Mouse (Mus musculus): ENCODE measurements around the gene Zfp503. TPM values are rescaled to one million over a fixed set of nuclear protein-coding genes. Genes with fewer than 3 reads are reported as not detected.
A peak's percentile ranks its signal among the peaks of the same experiment; 100 is the strongest.

Zfp503 gene
- polyA plus RNA-seq, 1 experiment from 2014 or later: 3.0 TPM

DNA sequence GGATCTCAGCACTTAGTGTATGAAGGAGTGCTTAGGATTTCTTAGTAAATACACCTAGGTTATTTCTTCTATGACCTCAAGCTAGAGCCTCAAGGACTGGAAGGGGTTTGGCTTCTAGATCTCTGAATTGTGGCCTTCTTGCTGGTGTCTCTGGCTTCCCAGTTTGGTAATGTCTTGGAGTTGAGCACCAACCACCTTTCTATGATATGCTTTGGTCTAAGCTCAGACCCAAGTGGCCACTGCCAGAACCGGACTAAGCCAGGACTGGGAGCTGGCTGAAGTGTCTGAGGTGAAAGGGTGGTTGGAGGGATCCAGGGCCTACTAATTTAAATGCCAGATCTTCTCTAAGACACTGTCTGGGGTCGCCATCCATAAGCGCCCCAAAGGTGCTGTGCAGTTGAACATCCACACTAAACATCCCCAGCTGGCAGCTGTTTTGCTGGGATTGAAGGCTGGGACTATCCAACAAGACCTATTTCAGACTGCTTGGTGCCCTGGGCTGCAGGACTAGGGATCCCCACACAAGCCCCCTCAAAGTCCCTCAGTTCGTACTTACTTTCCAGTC is 3.0 kb upstream of the Zfp503 start:
- H3K27me3 ChIP-seq: peaks cover 80% of the 10 kb centered on the region
- no peaks in the 10 kb centered on the region for H3K9me3 ChIP-seq (replicated peaks)
- 76% methylated on average over 4 of the region's 4 CpGs for WGBS
- H3K4me2 ChIP-seq: no peak overlapping the region
- H3K36me3 ChIP-seq: no peaks in the 10 kb centered on the region
- no peak overlapping the region for H3K9ac ChIP-seq
- no peak overlapping the region for H3K27ac ChIP-seq
- ATAC-seq (replicated peaks; ENCODE audit: insufficient number of reproducible peaks, insufficient read depth, low FRiP score, low read depth): no peak
- H3K4me3 ChIP-seq: no peak overlapping the region
- peaks cover 47% of the 10 kb centered on the region for H3K4me1 ChIP-seq (replicated peaks)

DNA sequence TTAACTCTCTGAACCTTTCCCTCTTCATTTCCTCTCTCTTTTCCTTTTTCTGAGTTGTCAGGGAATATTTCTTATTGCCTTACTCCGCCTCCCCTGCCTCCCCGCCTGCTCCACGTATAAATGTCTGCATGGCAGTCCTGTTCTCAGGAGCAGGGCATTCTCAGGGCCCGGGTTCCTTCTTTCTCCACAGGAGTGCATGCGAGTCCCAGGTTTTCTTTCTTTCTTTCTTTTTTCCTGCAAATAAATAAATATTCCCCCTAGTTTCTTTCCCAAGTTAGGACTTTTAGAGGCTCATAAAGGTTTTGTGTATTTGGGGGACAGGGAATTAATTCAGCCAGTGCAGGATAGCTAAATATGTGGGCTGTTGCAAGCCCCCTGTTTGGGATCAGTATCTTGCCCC is 2.5 kb upstream of the Zfp503 start:
- WGBS: 54% methylated on average over 5 of the region's 5 CpGs
- peaks cover 76% of the 10 kb centered on the region for H3K27me3 ChIP-seq
- peaks cover 51% of the 10 kb centered on the region for H3K4me1 ChIP-seq (replicated peaks)
- H3K4me2 ChIP-seq: peak overlapping the region; percentile 98; the same call in 1 of the 2 replicates
- no peak for ATAC-seq (replicated peaks; ENCODE audit: insufficient number of reproducible peaks, insufficient read depth, low FRiP score, low read depth)
- H3K4me3 ChIP-seq: no peak overlapping the region
- H3K36me3 ChIP-seq: no peaks in the 10 kb centered on the region
- H3K27ac ChIP-seq: no peak overlapping the region
- no peak overlapping the region for H3K9ac ChIP-seq
- no peaks in the 10 kb centered on the region for H3K9me3 ChIP-seq (replicated peaks)

DNA sequence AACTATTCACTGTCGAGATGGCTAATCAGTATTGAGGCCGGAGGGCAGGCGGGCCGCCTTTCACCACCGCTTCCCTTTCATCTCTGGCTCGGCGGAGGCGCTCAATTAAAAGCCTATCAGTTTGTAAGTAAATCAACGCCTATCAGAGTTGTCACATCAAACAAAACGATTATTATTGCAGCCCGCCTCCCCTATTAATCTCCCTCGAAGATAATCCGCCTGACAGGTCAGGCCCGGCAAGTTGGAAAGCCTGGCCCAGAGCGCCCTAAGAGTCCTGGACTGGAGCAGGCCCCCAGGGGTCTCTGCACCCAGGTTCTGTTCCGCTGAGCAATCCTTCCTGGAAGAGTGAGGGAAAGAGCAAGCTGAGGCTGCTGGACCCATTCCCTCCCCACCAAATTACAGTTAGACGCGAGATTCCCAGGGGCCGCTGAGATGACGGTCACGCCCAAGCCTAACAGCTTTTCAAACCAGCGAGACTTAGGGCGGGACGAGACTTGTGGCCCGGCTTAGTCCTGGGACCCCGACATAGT is 1.9 kb upstream of the Zfp503 start:
- ATAC-seq (replicated peaks; ENCODE audit: insufficient number of reproducible peaks, insufficient read depth, low FRiP score, low read depth): no peak
- no peaks in the 10 kb centered on the region for H3K36me3 ChIP-seq
- peak overlapping the region; percentile 98 for H3K4me2 ChIP-seq
- no peaks in the 10 kb centered on the region for H3K9me3 ChIP-seq (replicated peaks)
- H3K9ac ChIP-seq: peak overlapping the region; percentile 31; the same call in 1 of the 2 replicates
- no peak overlapping the region for H3K27ac ChIP-seq
- peak overlapping the region; percentile 83 for H3K4me3 ChIP-seq
- WGBS: 14% methylated on average over 26 of the region's 26 CpGs
- H3K4me1 ChIP-seq (replicated peaks): peaks cover 56% of the 10 kb centered on the region
- H3K27me3 ChIP-seq: peaks cover 71% of the 10 kb centered on the region

DNA sequence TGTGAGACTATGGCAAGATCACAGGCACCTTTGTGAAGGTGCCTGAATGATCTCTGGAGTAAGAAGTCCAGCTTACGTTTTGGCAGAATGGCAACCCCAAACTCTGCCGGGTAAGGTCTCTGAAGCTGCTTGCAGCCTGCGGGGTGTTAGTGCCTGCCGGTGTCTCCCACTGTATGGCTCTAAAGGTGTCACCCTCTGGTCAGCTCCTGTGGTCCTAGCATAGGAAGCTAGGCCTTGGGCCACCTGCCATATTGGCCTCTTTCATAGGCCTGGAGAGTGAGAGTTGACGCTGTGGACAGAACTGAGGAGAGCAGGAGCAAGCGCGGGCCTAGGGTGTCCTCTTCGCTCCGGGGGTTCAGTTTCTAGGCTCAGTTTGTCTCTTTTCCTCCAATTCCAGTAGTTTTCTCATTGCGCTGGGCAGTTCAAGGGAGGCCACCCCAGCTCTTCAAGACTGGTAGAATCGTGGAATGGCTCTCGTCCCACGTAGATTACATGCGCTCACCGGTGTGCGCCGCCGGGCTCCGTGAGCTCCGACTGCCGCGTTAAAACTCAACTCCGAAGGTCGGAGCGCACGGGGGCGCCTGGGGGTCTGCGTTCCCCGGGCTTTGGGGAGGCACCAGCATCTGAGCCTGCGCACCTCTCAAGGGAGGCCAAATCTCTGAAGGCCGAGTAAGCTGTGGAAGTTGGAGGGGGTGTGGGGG is 1.1 kb upstream of the Zfp503 start:
- H3K4me2 ChIP-seq: peak overlapping the region; percentile 98
- no peaks in the 10 kb centered on the region for H3K36me3 ChIP-seq
- H3K27me3 ChIP-seq: peaks cover 65% of the 10 kb centered on the region
- peaks cover 59% of the 10 kb centered on the region for H3K4me1 ChIP-seq (replicated peaks)
- H3K9ac ChIP-seq: peak overlapping the region; percentile 12; the same call in 1 of the 2 replicates
- no peak for ATAC-seq (replicated peaks; ENCODE audit: insufficient number of reproducible peaks, insufficient read depth, low FRiP score, low read depth)
- H3K4me3 ChIP-seq: peak overlapping the region; percentile 83
- H3K27ac ChIP-seq: peak overlapping the region; percentile 17; the same call in 1 of the 2 replicates
- 21% methylated on average over 31 of the region's 31 CpGs for WGBS
- H3K9me3 ChIP-seq (replicated peaks): no peaks in the 10 kb centered on the region

DNA sequence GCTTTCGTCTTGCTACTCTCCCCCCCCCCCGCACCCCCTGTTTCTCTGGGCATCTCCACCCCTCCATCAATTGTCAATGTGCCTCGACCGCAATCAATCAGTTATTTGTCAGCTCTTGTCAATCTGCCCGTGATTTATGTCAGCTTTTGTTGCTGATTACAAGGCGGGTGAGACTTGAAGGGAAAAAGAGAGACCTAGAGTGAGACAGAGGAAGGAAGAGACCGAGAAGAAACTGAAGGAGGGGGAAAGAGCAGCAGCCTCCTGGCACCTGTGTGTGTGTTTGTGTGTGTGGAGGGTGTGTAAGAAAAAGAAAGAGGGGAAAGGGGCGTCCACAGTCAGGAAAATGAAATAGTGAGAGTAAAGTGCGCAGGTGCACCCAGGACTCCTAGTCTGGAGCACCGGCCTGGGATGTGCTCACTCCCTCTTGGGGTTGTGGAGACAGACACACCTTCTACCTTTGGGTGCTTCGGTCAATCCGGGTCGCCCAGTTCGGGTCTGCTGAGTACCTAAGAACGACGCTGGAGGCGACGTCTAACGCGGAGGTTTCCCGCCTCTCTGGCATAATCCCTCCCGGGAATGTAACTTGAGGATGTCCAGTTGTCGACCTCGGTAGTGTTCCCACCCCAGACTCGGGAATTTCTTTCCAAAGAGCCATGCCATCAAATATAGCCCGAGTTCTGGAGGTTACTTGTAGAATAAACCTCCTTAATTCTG is 667 bp downstream of the Zfp503 start:
- WGBS: 1% methylated on average over 26 of the region's 26 CpGs
- no peaks in the 10 kb centered on the region for H3K36me3 ChIP-seq
- ATAC-seq (replicated peaks; ENCODE audit: insufficient number of reproducible peaks, insufficient read depth, low FRiP score, low read depth): no peak
- H3K27me3 ChIP-seq: peaks cover 61% of the 10 kb centered on the region
- peak overlapping the region; percentile 94 for H3K27ac ChIP-seq
- peak overlapping the region; percentile 83 for H3K4me3 ChIP-seq
- H3K9me3 ChIP-seq (replicated peaks): no peaks in the 10 kb centered on the region
- H3K4me2 ChIP-seq: peak overlapping the region; percentile 98
- H3K4me1 ChIP-seq (replicated peaks): peaks cover 51% of the 10 kb centered on the region
- 0 out of 2 replicates have a peak overlapping the region, but pooled peaks have one; percentile 7 for H3K9ac ChIP-seq

DNA sequence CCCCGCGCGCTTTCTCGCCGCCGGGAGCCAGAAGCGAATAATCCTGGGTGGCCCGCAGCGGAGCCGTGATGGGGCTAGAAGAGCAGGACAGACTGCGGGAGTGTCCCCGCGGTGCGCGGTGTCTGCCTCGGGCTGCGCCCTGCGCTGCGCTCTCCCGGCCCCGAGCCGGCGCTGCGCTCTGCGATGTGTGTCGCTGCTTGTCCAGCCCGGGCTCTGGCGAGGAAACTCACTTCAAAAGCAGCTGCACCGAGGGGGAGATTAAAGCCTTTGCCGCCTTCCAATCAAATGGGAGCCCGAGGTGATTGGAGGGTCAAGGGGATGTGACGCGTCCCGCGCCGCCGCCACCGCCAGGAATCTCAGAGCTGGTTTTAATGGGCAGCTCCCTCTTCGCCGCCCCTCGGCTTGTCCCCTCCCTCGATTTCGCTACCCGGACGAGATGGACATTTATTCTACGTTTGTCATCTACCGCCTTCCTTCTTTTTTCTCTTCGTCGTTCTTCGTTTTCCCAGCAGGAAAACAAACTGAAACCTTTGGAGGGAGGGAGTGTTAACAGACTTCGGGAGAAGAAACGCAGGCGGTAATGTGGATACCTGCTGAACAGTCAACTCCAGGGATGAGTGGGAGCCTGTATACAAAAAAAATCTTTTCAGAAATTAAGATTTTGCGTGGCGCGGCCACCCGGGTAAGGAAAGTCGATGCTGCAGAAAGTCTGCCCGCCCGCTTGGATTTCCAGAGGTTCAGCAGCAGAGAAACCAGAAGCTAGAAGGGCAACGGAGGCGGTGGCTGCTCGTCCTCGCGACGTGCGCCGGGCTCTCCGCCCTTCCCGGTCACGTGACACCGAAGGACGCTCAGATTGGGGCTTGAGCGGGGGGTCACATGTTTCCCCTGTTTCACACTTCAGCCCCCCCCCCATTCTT is 1.5 kb downstream of the Zfp503 start:
- Histone ChIP-seq H3K4me3 (peak overlapping the region; percentile 83), H3K4me1 (replicated peaks) (peaks cover 57% of the 10 kb centered on the region), H3K9me3 (replicated peaks) (no peaks in the 10 kb centered on the region), H3K27me3 (peaks cover 56% of the 10 kb centered on the region), H3K9ac (peak overlapping the region; percentile 75), H3K4me2 (peak overlapping the region; percentile 98), H3K36me3 (no peaks in the 10 kb centered on the region), H3K27ac (peak overlapping the region; percentile 94)
- peak; percentile 86 for ATAC-seq (replicated peaks; ENCODE audit: insufficient number of reproducible peaks, insufficient read depth, low FRiP score, low read depth)
- WGBS: under 1% methylated on average over 74 of the region's 74 CpGs

DNA sequence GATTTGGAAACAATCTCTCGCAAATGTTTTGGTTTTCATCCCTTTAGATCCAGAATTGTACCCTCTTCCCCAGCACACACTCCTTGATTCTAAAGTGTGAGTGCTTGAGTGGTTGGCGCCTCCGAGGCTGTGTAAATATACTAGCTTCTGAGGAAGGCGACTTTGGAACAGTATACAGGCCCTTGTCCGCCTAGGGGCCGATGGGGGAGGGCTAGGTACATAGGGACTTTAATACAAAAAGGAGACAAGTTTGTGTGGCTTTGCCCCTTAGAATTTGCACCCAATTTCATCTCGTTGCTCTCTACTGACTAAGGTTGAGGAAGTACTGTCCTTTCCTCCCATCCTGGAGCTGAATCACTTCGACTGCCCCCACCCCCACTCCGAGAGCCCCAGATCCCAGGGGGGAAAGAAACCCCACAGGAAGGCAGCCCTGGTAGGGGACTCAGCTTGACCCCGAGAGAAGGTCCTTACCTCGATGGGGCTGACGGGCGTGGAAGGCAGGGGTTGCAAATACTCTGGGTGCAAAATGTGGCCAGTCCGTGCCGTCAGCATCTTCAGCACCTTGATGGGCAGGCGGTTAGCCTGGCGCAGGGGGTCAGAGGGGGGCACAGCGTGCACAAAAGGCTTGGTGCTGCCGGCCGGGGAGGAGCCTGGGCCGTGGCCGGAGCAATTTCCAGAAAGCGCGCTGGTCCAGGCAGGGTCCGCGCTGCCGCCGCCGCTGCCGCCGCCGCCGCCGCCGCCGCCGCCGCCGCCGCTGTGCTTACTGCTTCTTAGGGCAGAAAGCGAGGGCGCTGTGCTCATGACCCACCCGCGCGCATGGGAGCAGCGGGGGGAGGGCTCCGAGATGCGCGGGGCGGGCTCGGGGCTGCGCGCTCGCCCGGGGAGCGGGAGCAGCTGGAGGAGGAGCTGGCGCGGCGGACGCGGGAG is 2.4 kb downstream of the Zfp503 start:
- 1% methylated on average over 37 of the region's 61 CpGs for WGBS
- H3K9me3 ChIP-seq (replicated peaks): no peaks in the 10 kb centered on the region
- ATAC-seq (replicated peaks; ENCODE audit: insufficient number of reproducible peaks, insufficient read depth, low FRiP score, low read depth): peak; percentile 12
- peak overlapping the region; percentile 83 for H3K4me3 ChIP-seq
- peak overlapping the region; percentile 94 for H3K27ac ChIP-seq
- H3K36me3 ChIP-seq: no peaks in the 10 kb centered on the region
- H3K4me2 ChIP-seq: peak overlapping the region; percentile 98
- H3K4me1 ChIP-seq (replicated peaks): peaks cover 66% of the 10 kb centered on the region
- peak overlapping the region; percentile 75 for H3K9ac ChIP-seq
- peaks cover 55% of the 10 kb centered on the region for H3K27me3 ChIP-seq

DNA sequence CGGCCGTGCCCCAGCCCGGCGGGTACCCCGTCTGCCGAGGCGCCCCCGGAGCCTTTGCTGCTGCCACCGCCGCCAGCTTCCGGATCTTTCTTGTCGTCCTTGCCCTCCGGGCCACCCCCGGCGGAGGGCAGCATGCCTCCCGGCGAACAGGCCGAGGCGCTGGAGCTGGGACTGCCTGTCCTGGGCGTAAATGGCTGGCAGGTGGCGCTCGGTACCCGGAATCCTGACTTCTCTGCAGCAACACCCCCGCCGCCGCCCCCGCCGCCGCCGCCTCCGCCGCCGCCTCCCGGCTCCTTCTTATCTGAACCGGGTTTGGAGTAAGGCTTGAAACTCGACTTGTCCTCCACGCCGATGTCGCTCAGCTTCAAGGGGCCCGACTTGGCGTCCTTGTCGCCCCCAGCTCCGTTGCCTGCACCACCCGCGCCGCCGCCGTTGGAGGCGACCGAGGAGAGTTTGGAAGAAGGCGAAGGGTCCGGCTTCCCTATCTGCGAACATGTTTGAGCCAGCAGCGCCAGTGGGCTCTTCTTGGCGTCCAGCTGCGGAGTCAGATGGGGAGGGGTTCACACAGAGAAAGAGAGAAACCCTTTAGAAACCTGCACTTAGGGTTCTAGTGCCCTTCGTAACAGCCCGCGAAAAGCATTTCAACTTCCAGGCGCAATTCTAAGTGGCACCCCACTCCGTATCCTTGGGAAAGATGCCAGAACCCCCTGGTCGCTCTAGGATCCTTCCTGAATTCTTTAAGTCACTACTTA is 3.2 kb downstream of the Zfp503 start:
- Histone ChIP-seq H3K36me3 (no peaks in the 10 kb centered on the region), H3K27ac (peak overlapping the region; percentile 94), H3K4me1 (replicated peaks) (peaks cover 66% of the 10 kb centered on the region), H3K9ac (peak overlapping the region; percentile 75), H3K9me3 (replicated peaks) (no peaks in the 10 kb centered on the region), H3K4me2 (peak overlapping the region; percentile 98), H3K4me3 (peak overlapping the region; percentile 83), H3K27me3 (peaks cover 52% of the 10 kb centered on the region)
- ATAC-seq (replicated peaks; ENCODE audit: insufficient number of reproducible peaks, insufficient read depth, low FRiP score, low read depth): no peak
- under 1% methylated on average over 58 of the region's 62 CpGs for WGBS

DNA sequence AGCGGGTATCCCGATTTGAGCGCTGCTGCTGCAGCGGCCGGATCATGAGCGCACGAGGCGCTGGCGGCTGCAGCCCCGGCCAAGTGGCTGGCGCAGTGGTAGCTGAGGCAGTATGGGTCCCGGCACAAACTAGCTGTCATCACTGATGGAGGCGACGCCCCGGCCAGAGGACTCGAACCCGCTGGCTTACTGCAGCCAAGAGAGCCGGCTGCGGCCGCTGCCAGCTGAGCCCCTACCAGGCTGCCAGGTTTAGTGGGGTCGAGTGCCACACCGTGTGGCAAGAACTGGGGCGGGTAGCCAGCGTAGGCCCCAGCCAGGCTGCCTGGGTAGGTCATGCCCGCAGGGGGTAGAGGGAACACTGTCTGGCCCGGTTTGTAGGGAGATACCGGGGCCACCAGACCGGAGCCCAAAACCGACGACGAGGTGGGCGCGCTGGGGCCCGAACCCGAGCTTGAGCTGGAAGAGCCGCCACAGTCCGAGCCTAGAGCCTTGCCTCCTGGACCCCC is 3.9 kb downstream of the Zfp503 start:
- Histone ChIP-seq H3K4me2 (peak overlapping the region; percentile 98), H3K4me3 (peak overlapping the region; percentile 83), H3K27me3 (peaks cover 46% of the 10 kb centered on the region), H3K4me1 (replicated peaks) (peaks cover 61% of the 10 kb centered on the region), H3K9me3 (replicated peaks) (no peaks in the 10 kb centered on the region), H3K36me3 (no peaks in the 10 kb centered on the region), H3K9ac (peak overlapping the region; percentile 75), H3K27ac (peak overlapping the region; percentile 94; the same call in 1 of the 2 replicates)
- ATAC-seq (replicated peaks; ENCODE audit: insufficient number of reproducible peaks, insufficient read depth, low FRiP score, low read depth): no peak
- WGBS: 8% methylated on average over 37 of the region's 37 CpGs
